Mouse (Mus musculus) urinary bladder, adult 18-20 months (tissue): ENCODE data around the gene Gm13043.
"Not testable (repeated sequence)": the region's sequence is repeated elsewhere in the genome, so short reads cannot be mapped to it uniquely, and the experiment has no call there.

ENCODE experiments used
- DNase-seq, 2 experiments: peaks; one replicate each; pipeline ENCODE4 v3.0.0; 2022; ENCODE audit warnings: low spot score in 2 of 2, mixed read lengths in 2 of 2

Gm13043 gene

GRCm38 (mm10) chr4:143511043-143511442, at the start of gene Gm13043:
Gene Gm13043 (plus strand): TSS chr4:143511343.
- DNase-seq = no peak

GRCm38 (mm10) chr4:143535654-143536053, 24.5 kb downstream of the Gm13043 start, which contains the start of gene Gm13040:
Gene Gm13040 (plus strand): TSS chr4:143535954.
- not testable (repeated sequence) for DNase-seq

- DNase-seq = not testable (repeated sequence)
Observed at GRCm38 (mm10) chr4:143551400-143551799, 40.3 kb downstream of the Gm13043 start, which contains the start of the genes BC080695 and Gm13057. Gene BC080695 (plus strand): TSS chr4:143551700. Gene Gm13057 (plus strand): TSS chr4:143551709.
